Mouse (Mus musculus) frontal cortex, postnatal 36 days (tissue): Measurements from ENCODE around the gene Stfa2l1.
"Not testable (repeated sequence)": the region's sequence is repeated elsewhere in the genome, so short reads cannot be mapped to it uniquely, and the experiment has no call there.

Experiments used
- DNase-seq, 2 experiments: peaks; one replicate each; pipeline ENCODE4 v3.0.0; 2022; ENCODE audit warnings: low spot score in 2 of 2

Stfa2l1 gene

GRCm38 (mm10) chr16:36156402-36156975 lies at the start of gene Stfa2l1:
TSS of gene Stfa2l1 (plus strand) at chr16:36156811.
- DNase-seq: no peak

GRCm38 (mm10) chr16:36111486-36111885 lies 45.1 kb upstream of the Stfa2l1 start:
- DNase-seq: not testable (repeated sequence)

DNA sequence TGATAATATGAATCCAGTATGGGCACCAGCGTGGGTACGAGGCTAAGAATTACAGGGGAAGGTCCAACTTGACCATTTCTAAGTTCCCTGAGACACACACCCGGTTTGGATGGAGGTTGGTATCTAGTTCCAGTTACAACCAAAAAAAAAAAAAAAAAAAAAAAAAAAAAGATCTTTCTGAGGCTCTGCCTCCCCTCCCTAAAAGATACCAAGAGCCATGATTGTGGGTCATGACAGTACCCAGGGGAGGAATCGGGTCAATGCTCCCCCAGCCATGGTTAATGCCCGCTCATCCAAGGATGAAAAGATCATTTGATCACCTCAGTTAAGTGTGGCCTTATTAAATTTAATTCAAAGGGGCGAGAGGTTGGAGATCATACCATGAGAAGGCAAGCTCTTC lies 40.9 kb upstream of the Stfa2l1 start:
- not testable (repeated sequence) for DNase-seq

GRCm38 (mm10) chr16:36128092-36128491 lies 28.5 kb upstream of the Stfa2l1 start:
- DNase-seq: no peak

GRCm38 (mm10) chr16:36131141-36131540 lies 25.5 kb upstream of the Stfa2l1 start, which contains the start of gene Csta1:
TSS of gene Csta1 (minus strand) at chr16:36131241.
- no peak for DNase-seq

GRCm38 (mm10) chr16:36138201-36138600 lies 18.4 kb upstream of the Stfa2l1 start:
- no peak for DNase-seq

GRCm38 (mm10) chr16:36167841-36168240 lies 11.2 kb downstream of the Stfa2l1 start:
- DNase-seq: not testable (repeated sequence)

- no peak for DNase-seq
Observed at GRCm38 (mm10) chr16:36176108-36176507, 19.5 kb downstream of the Stfa2l1 start.

DNA sequence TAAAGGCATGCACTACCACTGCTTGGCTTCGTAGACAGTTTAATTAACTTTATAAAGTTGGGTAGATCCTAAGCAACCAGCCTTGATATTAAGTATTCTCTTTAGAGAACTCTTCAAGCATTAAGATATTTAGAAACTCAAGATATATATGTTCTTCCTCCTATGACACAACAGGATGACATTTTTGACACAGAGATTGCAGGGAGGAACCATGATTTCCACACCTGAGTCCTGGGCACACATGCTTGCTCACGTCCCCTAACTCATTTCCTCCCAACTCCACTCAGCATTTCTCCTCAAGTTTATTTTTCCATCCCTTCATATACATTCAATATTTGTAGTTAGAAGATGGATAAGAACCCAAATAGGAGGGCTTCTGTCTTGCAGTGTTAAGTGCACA lies 23.3 kb downstream of the Stfa2l1 start:
- no peak for DNase-seq

- DNase-seq: not testable (repeated sequence)
Observed at GRCm38 (mm10) chr16:36183912-36184311, 27.3 kb downstream of the Stfa2l1 start, which contains the start of gene Gm5483. TSS of gene Gm5483 (plus strand) at chr16:36184212.

DNA sequence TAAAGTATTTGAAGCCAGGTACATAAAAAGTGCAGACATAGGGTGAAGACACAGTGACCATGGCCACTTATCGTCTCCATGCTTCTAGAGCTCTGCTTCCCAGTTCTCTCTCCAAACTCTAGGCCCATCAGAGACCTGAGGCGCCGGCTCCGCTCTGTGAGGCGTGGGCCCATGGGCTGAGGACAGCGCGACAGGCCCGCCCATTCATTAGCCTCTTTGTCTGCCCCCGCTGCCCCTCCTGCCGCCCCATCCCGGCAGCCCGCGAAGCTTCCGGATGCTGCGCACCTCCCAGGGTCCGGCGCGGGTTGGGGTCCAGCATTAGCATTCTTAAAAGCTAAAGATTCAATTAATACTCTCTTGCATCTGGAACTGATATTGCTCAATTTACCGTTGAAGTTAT lies 42.6 kb downstream of the Stfa2l1 start:
- no peak for DNase-seq

DNA sequence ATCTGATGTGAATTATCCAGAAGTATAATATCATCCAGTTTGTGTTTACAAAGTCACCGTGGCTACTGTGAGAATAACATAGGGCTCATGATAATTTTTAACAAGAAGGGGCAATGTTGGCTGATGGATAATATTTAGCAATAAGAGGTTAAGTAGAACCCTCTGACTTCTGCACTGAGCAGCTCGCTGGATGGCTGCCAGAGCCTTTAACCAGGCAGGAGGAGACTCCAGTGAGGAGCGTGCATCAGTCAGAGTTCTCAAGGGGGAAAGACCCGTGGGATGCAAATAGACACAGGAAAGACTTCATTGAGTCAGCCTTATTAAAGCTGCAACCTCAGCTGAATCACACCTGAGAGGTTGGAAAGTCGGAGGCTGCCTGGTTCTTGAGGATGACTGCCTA lies 47.2 kb downstream of the Stfa2l1 start:
- DNase-seq: no peak

GRCm38 (mm10) chr16:36205684-36206083 lies 49.1 kb downstream of the Stfa2l1 start:
- not testable (repeated sequence) for DNase-seq

- no peak for DNase-seq
Observed at GRCm38 (mm10) chr16:36209967-36210453, 53.4 kb downstream of the Stfa2l1 start, which contains the start of gene Gm5416. TSS of gene Gm5416 (plus strand) at chr16:36210403.
